Mouse (Mus musculus) cortical plate, adult 2 months (tissue): ENCODE results near the gene Gucy2e.

Experiments used
- CTCF ChIP-seq: fragments of 200-500 bp; IDR thresholded peaks from 2 replicates; pipeline ENCODE4 v1.5.1; 2011; ENCODE audit warnings: mild to moderate bottlenecking, control low read depth, low read length; ENCODE audit not compliant: insufficient read depth; ENCODE audit errors: extremely low read depth
- POLR2A ChIP-seq: fragments of 200-500 bp; IDR thresholded peaks from 2 replicates; pipeline ENCODE4 v1.6.1; 2011; ENCODE audit warnings: mild to moderate bottlenecking, low read length, control low read depth; ENCODE audit not compliant: insufficient read depth; ENCODE audit errors: extremely low read depth

GRCm38 (mm10) chr11:69276081-69276480, 39.2 kb upstream of the Gucy2e start:
- TF ChIP-seq POLR2A: no peak
- TF ChIP-seq CTCF: no peak
